Mouse (Mus musculus) stomach, postnatal 0 days (tissue): ENCODE results near the gene BC004004. TPM values are rescaled to one million over a fixed set of nuclear protein-coding genes. Genes with fewer than 3 reads are reported as not detected.
A peak's percentile ranks its signal among the peaks of the same experiment; 100 is the strongest.
"Not testable (repeated sequence)": the region's sequence is repeated elsewhere in the genome, so short reads cannot be mapped to it uniquely, and the experiment has no call there.

Experiments
- ATAC-seq: fragments of 200-750 bp; cut with Nextera tagmentation; 2 replicates; pipeline ENCODE4 v1.8.0; 2017; ENCODE audit not compliant: low FRiP score, low TSS enrichment
- DNase-seq: peaks from one replicate; pipeline ENCODE4 v3.0.0-alpha.2; 2016; ENCODE audit warnings: low spot score
- H3K27ac ChIP-seq: fragments of 300-500 bp; sonication (generic); replicated peaks from 2 replicates; pipeline ENCODE4 v1.5.1; 2014; ENCODE audit warnings: mild to moderate bottlenecking, control low read depth
- H3K27me3 ChIP-seq: fragments of 300-500 bp; sonication (generic); 2 replicates; pipeline ENCODE4 v1.6.1; 2014; ENCODE audit warnings: low read length; ENCODE audit not compliant: control insufficient read depth, insufficient read depth
- H3K36me3 ChIP-seq: fragments of 300-500 bp; sonication (generic); 2 replicates; pipeline ENCODE4 v1.6.1; 2014; ENCODE audit warnings: low read length, mixed read lengths; ENCODE audit not compliant: control insufficient read depth, insufficient read depth
- H3K4me1 ChIP-seq: fragments of 300-500 bp; sonication (generic); replicated peaks from 2 replicates; pipeline ENCODE4 v1.6.1; 2014; ENCODE audit warnings: antibody characterized with exemption; ENCODE audit not compliant: control insufficient read depth, insufficient read depth
- H3K4me2 ChIP-seq: fragments of 300-500 bp; sonication (generic); replicated peaks from 2 replicates; pipeline ENCODE4 v1.6.1; 2014; ENCODE audit warnings: low read depth, mild to moderate bottlenecking, control low read depth, moderate library complexity
- H3K4me3 ChIP-seq: fragments of 300-500 bp; sonication (generic); 2 replicates; pipeline ENCODE4 v1.5.1; 2014; ENCODE audit warnings: low read depth, low read length, control low read depth
- H3K9ac ChIP-seq: fragments of 300-500 bp; sonication (generic); 2 replicates; pipeline ENCODE4 v1.6.1; 2014; ENCODE audit warnings: mild to moderate bottlenecking, low read length, control low read depth, mixed read lengths
- H3K9me3 ChIP-seq: fragments of 300-500 bp; sonication (generic); 2 replicates; pipeline ENCODE4 v1.6.1; 2016; ENCODE audit warnings: low read length; ENCODE audit not compliant: control insufficient read depth
- CTCF ChIP-seq: IDR thresholded peaks from 2 replicates; pipeline ENCODE4 v1.5.1; 2016; ENCODE audit warnings: antibody characterized with exemption, low read depth, mild to moderate bottlenecking, moderate library complexity
- EP300 ChIP-seq: optimal IDR thresholded peaks from 2 replicates; pipeline ENCODE3; 2016; ENCODE audit warnings: antibody characterized with exemption
- whole genome bisulfite sequencing: fragments of 180-500 bp; shearing (Covaris S2); extraction: QIAGEN DNeasy Blood & Tissue Kit; methylation state at CpG from one replicate; pipeline ENCODE4 v1.1.7; 2014; 5-methylcytosine and 5-hydroxymethylcytosine counted together
- polyA plus RNA-seq: library from polyadenylated mRNA; unstranded; fragments of >200 nt; fragmentation: Nextera tagmentation; extraction: Ambion mirVana; gene quantifications from 2 replicates; pipeline ENCODE4 v1.2.1, GENCODE M21; 2015

BC004004 gene
- polyA plus RNA-seq, 1 experiment from 2014 or later, result 97.2 TPM

DNA sequence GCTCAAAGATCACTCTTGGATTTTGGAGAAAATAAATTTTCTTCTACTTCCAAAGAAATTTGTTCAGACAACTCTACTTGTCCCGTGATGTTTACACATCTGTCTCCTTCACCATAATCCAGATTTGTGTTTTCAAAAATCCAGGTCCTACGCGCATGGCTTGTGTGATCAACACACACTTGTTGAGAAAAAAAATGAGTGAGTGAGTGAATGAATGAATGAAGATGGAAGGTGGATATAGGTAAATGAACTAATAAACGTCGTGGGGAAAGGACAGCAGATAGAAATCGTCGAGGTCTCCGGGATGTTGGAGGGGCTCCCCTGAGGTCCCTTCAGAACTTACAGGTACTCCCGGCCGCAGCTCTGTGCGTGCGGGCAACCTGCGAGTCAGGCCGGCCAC lies 5.2 kb upstream of the BC004004 start:
- no peak for DNase-seq
- Histone ChIP-seq H3K27me3 (no peaks in the 10 kb centered on the region), H3K4me3 (peak overlapping the region; percentile 76), H3K9ac (peak overlapping the region; percentile 74), H3K27ac (peak overlapping the region; percentile 89), H3K4me2 (peak overlapping the region; percentile 83), H3K4me1 (peaks cover 3% of the 10 kb centered on the region; the same call in 1 of the 2 replicates), H3K36me3 (0 out of 2 replicates have a peak, but pooled peaks cover 7% of the 10 kb centered on the region), H3K9me3 (no peaks in the 10 kb centered on the region)
- no peak for ATAC-seq
- TF ChIP-seq EP300 (no peak), CTCF (no peak)
- WGBS, result 1% methylated on average over 14 of the region's 14 CpGs

GRCm38 (mm10) chr17:29263840-29264633 lies 4.6 kb upstream of the BC004004 start, which contains the start of gene Ppil1:
TSS of gene Ppil1 (minus strand) at chr17:29264186.
- H3K4me2 ChIP-seq, result peak within 1 kb of the TSS; percentile 83
- H3K4me3 ChIP-seq, result peak within 1 kb of the TSS; percentile 76
- H3K9ac ChIP-seq, result peak within 1 kb of the TSS; percentile 74
- peaks cover 3% of the 10 kb centered on the region; the same call in 1 of the 2 replicates for H3K4me1 ChIP-seq
- 8% methylated on average over 38 of the region's 38 CpGs for WGBS
- peak within 1 kb of the TSS; percentile 89 for H3K27ac ChIP-seq
- H3K9me3 ChIP-seq, result no peaks in the 10 kb centered on the region
- H3K36me3 ChIP-seq, result 0 out of 2 replicates have a peak, but pooled peaks cover 7% of the 10 kb centered on the region
- no peak for TF ChIP-seq EP300
- ATAC-seq, result peak; percentile 57
- no peaks in the 10 kb centered on the region for H3K27me3 ChIP-seq
- DNase-seq, result peak; percentile 85

DNA sequence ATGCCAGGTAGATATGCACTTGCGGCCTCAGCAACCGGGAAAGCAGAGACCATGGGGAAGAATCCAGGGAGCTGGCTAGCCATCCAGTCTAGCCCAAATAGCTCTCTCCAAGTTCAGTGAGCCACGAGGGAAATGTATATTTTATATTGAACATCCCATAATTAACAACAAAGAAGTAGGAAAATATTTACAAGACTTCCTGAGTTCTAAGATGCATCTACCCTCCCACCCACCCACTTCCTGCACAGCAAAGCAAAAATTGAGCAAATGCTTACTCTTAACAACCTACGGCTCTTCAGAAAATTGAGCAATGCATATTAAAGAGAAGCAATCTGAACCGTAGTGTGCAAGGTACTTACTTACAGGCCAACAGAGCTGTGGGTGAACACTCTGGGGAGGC lies 3.8 kb upstream of the BC004004 start:
- no peak overlapping the region for H3K9ac ChIP-seq

GRCm38 (mm10) chr17:29267040-29267439 lies 1.5 kb upstream of the BC004004 start:
- not testable (repeated sequence) for H3K4me1 ChIP-seq, H3K4me3 ChIP-seq, H3K4me2 ChIP-seq, H3K9ac ChIP-seq, H3K36me3 ChIP-seq, H3K27ac ChIP-seq, H3K27me3 ChIP-seq, DNase-seq, ATAC-seq, H3K9me3 ChIP-seq
- 83% methylated on average over 2 of the region's 2 CpGs for WGBS

More for the DNA sequence above, 3.8 kb upstream of the BC004004 start:
- H3K9me3 ChIP-seq, result no peaks in the 10 kb centered on the region
- TF ChIP-seq CTCF (no peak), EP300 (no peak)
- no peak overlapping the region; the same call in 1 of the 2 replicates for H3K4me2 ChIP-seq
- peaks cover 3% of the 10 kb centered on the region; the same call in 1 of the 2 replicates for H3K4me1 ChIP-seq
- H3K27me3 ChIP-seq, result no peaks in the 10 kb centered on the region
- WGBS, result 80% methylated on average over 5 of the region's 5 CpGs
- 0 out of 2 replicates have a peak, but pooled peaks cover 7% of the 10 kb centered on the region for H3K36me3 ChIP-seq
- ATAC-seq (no peak), DNase-seq (no peak)
- peak overlapping the region; percentile 89; the same call in 1 of the 2 replicates for H3K27ac ChIP-seq
- H3K4me3 ChIP-seq, result no peak overlapping the region

DNA sequence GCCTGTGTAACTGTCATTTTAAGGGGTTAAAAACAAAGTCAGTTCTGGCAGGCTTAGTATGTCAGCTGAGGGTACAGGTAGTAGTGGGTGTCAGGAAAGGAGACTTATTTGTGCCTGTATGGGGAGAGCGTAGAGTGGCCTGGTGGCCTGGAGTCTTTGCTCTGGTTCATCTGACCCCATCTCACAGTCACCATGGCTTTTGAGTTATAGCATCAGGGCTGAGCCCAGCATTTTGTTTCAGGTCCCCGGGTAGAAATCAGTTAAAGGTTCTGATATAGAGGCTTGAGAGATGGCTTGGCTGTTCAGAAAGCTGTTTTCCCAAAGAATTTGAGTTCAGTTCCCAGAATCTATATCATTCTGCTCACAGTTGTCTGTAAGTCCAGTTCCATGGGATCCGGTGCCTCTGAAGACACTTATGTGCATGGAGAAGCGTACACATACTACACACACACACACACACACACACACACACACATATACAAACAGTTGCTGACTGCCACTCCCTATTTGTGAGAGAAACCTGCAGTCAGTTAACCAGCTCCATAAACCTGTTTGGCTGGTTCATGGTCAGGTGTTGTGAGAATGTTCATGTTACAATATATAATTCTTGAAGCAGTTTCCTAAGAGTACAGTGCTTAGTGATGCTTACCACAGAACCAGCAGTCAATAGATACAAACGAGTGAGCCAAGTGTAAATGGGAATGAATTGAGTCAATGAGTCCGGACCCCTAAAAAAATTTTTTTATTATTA lies 482 bp upstream of the BC004004 start:
- Histone ChIP-seq H3K4me2 (peak overlapping the region; percentile 70), H3K4me1 (peaks cover 3% of the 10 kb centered on the region; the same call in 1 of the 2 replicates), H3K9me3 (no peaks in the 10 kb centered on the region), H3K27ac (peak overlapping the region; percentile 99), H3K9ac (peak overlapping the region; percentile 43), H3K4me3 (peak overlapping the region; percentile 75), H3K27me3 (no peaks in the 10 kb centered on the region), H3K36me3 (no peaks in the 10 kb centered on the region)
- ATAC-seq (peak; percentile 77), DNase-seq (peak; percentile 74)
- 38% methylated on average over 6 of the region's 6 CpGs for WGBS
- TF ChIP-seq EP300, result no peak
- no peak for TF ChIP-seq CTCF
